Mouse (Mus musculus): Measurements from ENCODE around the gene Helb. TPM values are rescaled to one million over a fixed set of nuclear protein-coding genes. Genes with fewer than 3 reads are reported as not detected.
"Not testable (repeated sequence)": the region's sequence is repeated elsewhere in the genome, so short reads cannot be mapped to it uniquely, and the experiment has no call there.

Gene Helb
- polyA plus RNA-seq, 1 experiment from 2014 or later: 2.0 TPM

DNA sequence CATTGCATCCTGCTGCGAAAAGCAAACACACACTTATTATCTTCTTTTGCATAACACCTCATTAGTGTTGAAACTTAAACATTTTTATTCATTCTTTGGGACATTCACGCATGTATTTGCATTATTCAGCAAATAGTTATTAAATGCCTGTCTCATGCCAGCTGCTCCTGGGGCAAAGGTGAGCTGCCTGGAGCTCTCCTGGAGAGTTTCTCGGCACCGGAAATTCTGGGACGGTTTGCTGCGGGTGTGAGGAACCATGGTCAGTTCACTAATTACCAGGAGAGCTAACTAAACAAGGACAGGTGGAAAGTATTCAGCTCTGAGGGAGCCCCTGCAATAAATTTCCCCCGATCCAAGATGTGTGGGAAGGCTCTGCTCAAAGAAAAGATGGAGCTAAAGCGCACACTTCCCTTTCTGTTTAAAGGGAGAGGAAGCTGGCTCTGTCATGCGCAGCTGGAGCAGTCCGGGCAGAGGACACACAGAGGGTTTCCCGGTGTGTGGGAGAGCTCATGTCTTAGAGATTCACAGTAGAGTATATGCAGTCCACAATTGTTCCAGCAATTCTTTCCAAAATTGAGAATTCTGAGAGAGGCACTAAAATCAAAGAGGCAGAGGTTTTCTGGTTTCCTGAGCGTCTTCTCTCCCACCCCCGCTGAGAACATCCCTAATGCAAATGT, 16.0 kb upstream of the Helb start:
- DNase-seq (ENCODE audit: low spot score): no peak
- H3K4me2 ChIP-seq (replicated peaks): peak overlapping the region; percentile 13

DNA sequence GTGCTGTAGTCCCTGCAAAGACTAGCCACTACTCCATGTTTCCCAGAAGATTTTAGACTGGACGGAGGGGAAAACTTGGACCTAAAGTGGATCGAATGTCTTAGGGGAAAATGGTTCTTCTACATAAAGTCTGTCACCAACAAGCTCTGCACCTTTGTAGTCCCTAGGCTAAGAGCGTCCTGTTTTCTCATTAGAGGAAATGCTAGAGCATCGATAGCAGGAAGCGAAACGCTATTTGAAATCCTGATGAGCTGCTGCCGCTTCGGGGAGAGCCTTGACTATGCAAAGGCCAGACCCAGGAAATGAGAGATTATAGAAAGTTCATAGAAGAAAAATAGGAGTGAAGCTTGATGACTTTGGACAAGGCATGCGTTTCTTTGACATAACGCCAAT, 12.7 kb upstream of the Helb start:
- Histone ChIP-seq H3K4me2 (replicated peaks) (no peak overlapping the region), H3K27ac (no peak overlapping the region)
- DNase-seq (ENCODE audit: low spot score): no peak

More for the DNA sequence above, 16.0 kb upstream of the Helb start:
- Histone ChIP-seq H3K27ac (no peak overlapping the region), H3K9ac (no peak overlapping the region), H3K36me3 (replicated peaks; ENCODE audit: control insufficient read depth, insufficient read depth) (no peaks in the 10 kb centered on the region), H3K27me3 (ENCODE audit: control insufficient read depth, insufficient read depth, low read length) (no peaks in the 10 kb centered on the region), H3K4me1 (replicated peaks; ENCODE audit: control insufficient read depth, insufficient read depth, low read length) (peaks cover 3% of the 10 kb centered on the region; the same call in 1 of the 2 replicates), H3K4me3 (replicated peaks; ENCODE audit: low read length) (no peak overlapping the region), H3K9me3 (ENCODE audit: control insufficient read depth, low read length) (no peaks in the 10 kb centered on the region)
- no peak for ATAC-seq (ENCODE audit: low FRiP score)
- 42% methylated on average over 13 of the region's 13 CpGs for WGBS

DNA sequence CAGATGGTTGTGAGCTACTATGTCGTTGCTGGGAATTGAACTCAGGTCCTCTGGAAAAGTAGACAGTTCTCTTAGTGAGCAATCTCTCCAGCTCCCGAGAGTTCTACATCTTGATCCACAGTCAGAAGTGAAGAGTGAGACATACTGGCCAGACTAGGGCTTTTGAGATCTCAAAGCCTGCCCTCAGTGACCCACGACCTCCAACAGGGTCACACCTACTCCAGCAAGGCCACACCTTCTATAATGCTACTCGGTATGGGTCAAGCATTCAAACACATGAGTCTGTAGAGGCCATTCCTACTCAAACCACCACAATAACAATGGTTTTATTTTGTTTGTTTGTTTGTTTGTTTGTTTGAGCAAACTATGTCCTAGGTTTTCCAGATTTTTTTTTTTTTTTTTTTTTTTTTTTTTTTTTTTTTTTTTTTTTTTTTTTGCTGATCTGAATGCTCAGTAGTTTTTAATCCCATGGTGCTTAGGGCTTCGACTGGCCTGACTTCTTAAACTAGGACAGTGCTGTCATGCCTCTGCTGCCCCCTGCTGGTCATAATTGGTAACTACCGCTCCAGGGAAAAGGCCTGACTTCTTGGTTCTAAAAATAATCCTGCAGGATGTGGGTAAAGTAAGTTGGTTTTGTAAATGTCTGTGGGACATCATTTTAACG, 12.1 kb upstream of the Helb start:
- Histone ChIP-seq H3K9ac (no peak overlapping the region), H3K9me3 (ENCODE audit: control insufficient read depth, low read length) (no peaks in the 10 kb centered on the region), H3K4me1 (replicated peaks; ENCODE audit: control insufficient read depth, insufficient read depth, low read length) (no peaks in the 10 kb centered on the region; the same call in 1 of the 2 replicates), H3K36me3 (replicated peaks; ENCODE audit: control insufficient read depth, insufficient read depth) (no peaks in the 10 kb centered on the region), H3K27ac (no peak overlapping the region), H3K4me2 (replicated peaks) (no peak overlapping the region), H3K27me3 (ENCODE audit: control insufficient read depth, insufficient read depth, low read length) (no peaks in the 10 kb centered on the region), H3K4me3 (replicated peaks; ENCODE audit: low read length) (no peak overlapping the region)
- WGBS: 57% methylated on average over 7 of the region's 7 CpGs
- ATAC-seq (ENCODE audit: low FRiP score): no peak
- peak; percentile 88 for DNase-seq (ENCODE audit: low spot score)

More for the DNA sequence above, 12.7 kb upstream of the Helb start:
- H3K4me1 ChIP-seq (replicated peaks; ENCODE audit: control insufficient read depth, insufficient read depth, low read length): no peaks in the 10 kb centered on the region; the same call in 1 of the 2 replicates
- H3K36me3 ChIP-seq (replicated peaks; ENCODE audit: control insufficient read depth, insufficient read depth): no peaks in the 10 kb centered on the region
- no peak for ATAC-seq (ENCODE audit: low FRiP score)
- no peaks in the 10 kb centered on the region for H3K9me3 ChIP-seq (ENCODE audit: control insufficient read depth, low read length)
- no peak overlapping the region for H3K4me3 ChIP-seq (replicated peaks; ENCODE audit: low read length)
- no peaks in the 10 kb centered on the region for H3K27me3 ChIP-seq (ENCODE audit: control insufficient read depth, insufficient read depth, low read length)
- WGBS: 78% methylated on average over 10 of the region's 10 CpGs
- no peak overlapping the region for H3K9ac ChIP-seq

DNA sequence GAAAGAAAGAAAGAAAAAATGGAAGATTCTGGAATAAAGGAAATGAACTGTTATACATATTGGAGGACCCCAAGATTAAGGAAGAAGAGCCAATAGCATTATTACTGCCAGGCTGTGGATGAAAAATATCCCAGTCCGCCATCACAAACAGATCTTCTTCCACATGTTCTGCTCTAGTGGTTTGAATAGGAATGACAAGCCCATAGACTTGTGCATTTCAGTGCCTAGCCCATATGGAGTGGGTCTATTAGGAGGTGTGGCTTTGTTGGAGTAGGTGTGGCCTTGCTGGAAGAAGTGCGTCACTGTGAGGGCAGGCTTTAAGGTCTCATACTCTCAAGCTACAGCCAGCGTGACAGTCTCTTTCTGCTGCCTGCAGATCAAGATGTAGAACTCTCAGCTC, 10.9 kb upstream of the Helb start:
- Histone ChIP-seq H3K4me1 (replicated peaks; ENCODE audit: control insufficient read depth, insufficient read depth, low read length) (no peaks in the 10 kb centered on the region; the same call in 1 of the 2 replicates), H3K36me3 (replicated peaks; ENCODE audit: control insufficient read depth, insufficient read depth) (no peaks in the 10 kb centered on the region), H3K9me3 (ENCODE audit: control insufficient read depth, low read length) (no peaks in the 10 kb centered on the region), H3K4me3 (replicated peaks; ENCODE audit: low read length) (no peak overlapping the region), H3K27ac (no peak overlapping the region), H3K9ac (no peak overlapping the region), H3K4me2 (replicated peaks) (no peak overlapping the region), H3K27me3 (ENCODE audit: control insufficient read depth, insufficient read depth, low read length) (no peaks in the 10 kb centered on the region)
- WGBS: 93% methylated on average over 3 of the region's 3 CpGs
- DNase-seq (ENCODE audit: low spot score) (no peak), ATAC-seq (ENCODE audit: low FRiP score) (no peak)

DNA sequence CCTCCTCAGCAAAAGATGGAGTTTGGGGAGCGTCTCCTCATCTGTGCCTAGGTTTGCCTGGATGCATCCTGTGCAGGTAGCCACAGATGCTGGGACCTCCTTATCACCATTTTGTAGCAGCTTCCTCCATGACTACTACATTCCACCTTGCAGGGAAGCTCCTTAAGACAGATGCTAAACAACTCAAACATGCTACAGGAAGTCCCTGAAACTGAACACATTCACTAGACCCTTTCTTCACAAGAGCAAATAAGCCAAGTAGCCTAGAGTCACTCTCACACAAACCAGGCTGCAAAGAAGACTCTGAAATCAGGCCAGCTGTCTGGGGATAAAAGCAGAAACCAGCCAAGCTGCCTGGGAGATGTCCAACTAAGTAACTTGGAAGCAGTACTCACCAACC, 2.5 kb upstream of the Helb start:
- no peak overlapping the region for H3K4me3 ChIP-seq (replicated peaks; ENCODE audit: low read length)
- H3K27ac ChIP-seq: no peak overlapping the region
- DNase-seq (ENCODE audit: low spot score): no peak
- WGBS: 92% methylated on average over 1 of the region's 1 CpGs
- no peaks in the 10 kb centered on the region for H3K36me3 ChIP-seq (replicated peaks; ENCODE audit: control insufficient read depth, insufficient read depth)
- no peaks in the 10 kb centered on the region for H3K9me3 ChIP-seq (ENCODE audit: control insufficient read depth, low read length)
- H3K4me1 ChIP-seq (replicated peaks; ENCODE audit: control insufficient read depth, insufficient read depth, low read length): no peaks in the 10 kb centered on the region
- ATAC-seq (ENCODE audit: low FRiP score): no peak
- no peaks in the 10 kb centered on the region for H3K27me3 ChIP-seq (ENCODE audit: control insufficient read depth, insufficient read depth, low read length)
- H3K4me2 ChIP-seq (replicated peaks): no peak overlapping the region
- no peak overlapping the region for H3K9ac ChIP-seq

DNA sequence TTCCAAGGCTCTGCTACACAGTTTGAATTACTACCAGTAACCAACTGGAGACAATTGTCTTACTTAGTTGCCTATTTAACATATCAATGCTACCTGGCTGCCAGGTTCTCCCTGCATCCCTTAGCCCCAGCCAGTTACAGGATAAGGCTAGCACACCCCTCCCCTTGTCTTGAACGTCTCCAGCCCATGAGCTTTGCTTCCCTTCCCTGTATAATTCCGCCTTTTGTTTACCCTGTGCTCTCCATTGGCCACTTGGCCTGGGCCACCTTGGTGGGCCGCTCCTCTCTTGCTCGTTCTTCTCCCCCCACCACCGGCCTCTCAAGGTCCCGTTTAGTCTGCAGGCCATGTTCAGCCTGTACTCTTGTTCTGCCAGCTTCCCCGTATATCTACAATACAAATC, 1.7 kb upstream of the Helb start:
- H3K27me3 ChIP-seq (ENCODE audit: control insufficient read depth, insufficient read depth, low read length): no peaks in the 10 kb centered on the region
- 47% methylated on average over 7 of the region's 7 CpGs for WGBS
- no peak overlapping the region for H3K4me3 ChIP-seq (replicated peaks; ENCODE audit: low read length)
- no peaks in the 10 kb centered on the region for H3K4me1 ChIP-seq (replicated peaks; ENCODE audit: control insufficient read depth, insufficient read depth, low read length)
- no peak for DNase-seq (ENCODE audit: low spot score)
- no peak overlapping the region for H3K27ac ChIP-seq
- H3K9me3 ChIP-seq (ENCODE audit: control insufficient read depth, low read length): no peaks in the 10 kb centered on the region
- no peaks in the 10 kb centered on the region for H3K36me3 ChIP-seq (replicated peaks; ENCODE audit: control insufficient read depth, insufficient read depth)
- no peak for ATAC-seq (ENCODE audit: low FRiP score)
- H3K9ac ChIP-seq: no peak overlapping the region
- H3K4me2 ChIP-seq (replicated peaks): no peak overlapping the region

DNA sequence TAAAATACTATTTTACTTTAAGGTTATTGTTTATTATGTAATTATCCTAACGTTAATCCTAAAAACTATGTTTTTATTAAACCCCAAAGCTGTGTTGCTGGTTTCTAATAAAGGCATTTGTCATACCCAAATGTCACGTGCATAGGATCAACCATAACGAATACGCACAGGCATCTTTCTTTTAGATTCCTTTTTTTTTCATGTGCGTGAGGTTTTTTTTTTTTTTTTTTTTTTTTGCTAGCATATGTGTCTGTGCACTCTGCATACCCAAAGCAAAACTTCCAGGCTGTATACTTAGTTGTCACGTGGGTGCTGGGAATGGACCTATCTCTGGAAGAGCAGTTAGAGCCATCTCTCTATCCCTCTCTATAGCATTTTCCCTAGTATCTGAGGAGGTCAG, 1.2 kb upstream of the Helb start:
- H3K9ac ChIP-seq: no peak overlapping the region
- no peak overlapping the region for H3K4me3 ChIP-seq (replicated peaks; ENCODE audit: low read length)
- H3K4me2 ChIP-seq (replicated peaks): no peak overlapping the region
- DNase-seq (ENCODE audit: low spot score) (no peak), ATAC-seq (ENCODE audit: low FRiP score) (no peak)
- no peak overlapping the region for H3K27ac ChIP-seq
- 79% methylated on average over 6 of the region's 6 CpGs for WGBS
- no peaks in the 10 kb centered on the region for H3K36me3 ChIP-seq (replicated peaks; ENCODE audit: control insufficient read depth, insufficient read depth)
- H3K4me1 ChIP-seq (replicated peaks; ENCODE audit: control insufficient read depth, insufficient read depth, low read length): no peaks in the 10 kb centered on the region
- no peaks in the 10 kb centered on the region for H3K27me3 ChIP-seq (ENCODE audit: control insufficient read depth, insufficient read depth, low read length)
- H3K9me3 ChIP-seq (ENCODE audit: control insufficient read depth, low read length): no peaks in the 10 kb centered on the region

DNA sequence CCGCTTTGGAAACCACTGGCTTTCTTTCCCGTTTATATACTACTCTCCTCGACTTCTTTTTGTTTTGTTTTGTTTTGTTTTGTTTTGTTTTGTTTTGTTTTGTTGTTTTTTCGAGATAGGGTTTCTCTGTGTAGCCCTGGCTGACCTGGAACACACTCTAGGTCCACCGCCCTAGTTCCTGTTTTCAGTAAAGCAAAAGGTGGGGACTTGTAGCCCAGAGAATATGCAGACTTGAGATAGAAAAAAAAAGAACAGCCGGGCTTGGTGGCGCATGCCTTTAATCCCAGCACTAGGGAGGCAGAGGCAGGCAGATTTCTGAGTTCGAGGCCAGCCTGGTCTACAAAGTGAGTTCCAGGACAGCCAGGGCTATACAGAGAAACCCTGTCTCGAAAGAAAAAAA, 695 bp upstream of the Helb start:
- peak overlapping the region; percentile 50; the same call in 1 of the 2 replicates for H3K4me3 ChIP-seq (replicated peaks; ENCODE audit: low read length)
- not testable (repeated sequence) for H3K27me3 ChIP-seq (ENCODE audit: control insufficient read depth, insufficient read depth, low read length); H3K4me1 ChIP-seq (replicated peaks; ENCODE audit: control insufficient read depth, insufficient read depth, low read length); ATAC-seq (ENCODE audit: low FRiP score); H3K9ac ChIP-seq; DNase-seq (ENCODE audit: low spot score); H3K27ac ChIP-seq; H3K9me3 ChIP-seq (ENCODE audit: control insufficient read depth, low read length); H3K36me3 ChIP-seq (replicated peaks; ENCODE audit: control insufficient read depth, insufficient read depth)
- H3K4me2 ChIP-seq (replicated peaks): peak overlapping the region; percentile 70
- WGBS: 66% methylated on average over 9 of the region's 9 CpGs

DNA sequence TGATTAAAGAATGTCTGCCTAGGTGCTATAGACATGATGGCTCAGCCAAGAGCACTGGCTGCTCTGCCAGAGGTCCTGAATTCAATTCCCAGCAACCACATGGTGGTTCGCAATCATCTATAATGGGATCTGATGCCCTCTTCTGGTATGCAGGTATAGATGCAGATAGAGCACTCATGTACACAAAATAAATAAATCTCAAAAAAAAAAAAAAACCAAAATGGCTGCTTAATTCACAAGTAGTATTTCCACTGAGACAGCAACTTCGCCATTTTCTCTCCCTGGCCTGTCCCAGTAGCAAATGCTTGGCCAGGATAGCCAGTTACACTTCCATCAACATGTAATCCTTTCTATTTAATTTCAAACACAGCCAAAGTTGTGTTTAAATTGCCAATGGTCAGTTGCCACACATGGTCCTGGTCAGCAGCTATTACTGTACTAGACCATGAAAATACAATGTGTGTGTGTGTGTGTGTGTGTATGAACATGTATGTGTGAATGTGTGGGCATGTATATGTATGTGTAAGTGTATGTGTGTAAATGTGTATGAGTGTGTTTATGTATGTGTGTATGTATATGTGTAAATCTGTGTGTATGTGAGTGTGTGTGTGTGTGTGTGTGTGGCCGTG, 982 bp downstream of the Helb start:
- ATAC-seq (ENCODE audit: low FRiP score) (no peak), DNase-seq (ENCODE audit: low spot score) (no peak)
- Histone ChIP-seq H3K27ac (no peak overlapping the region), H3K9ac (no peak overlapping the region), H3K27me3 (ENCODE audit: control insufficient read depth, insufficient read depth, low read length) (no peaks in the 10 kb centered on the region), H3K4me3 (replicated peaks; ENCODE audit: low read length) (peak overlapping the region; percentile 50), H3K36me3 (replicated peaks; ENCODE audit: control insufficient read depth, insufficient read depth) (no peaks in the 10 kb centered on the region), H3K4me2 (replicated peaks) (peak overlapping the region; percentile 70), H3K9me3 (ENCODE audit: control insufficient read depth, low read length) (no peaks in the 10 kb centered on the region), H3K4me1 (replicated peaks; ENCODE audit: control insufficient read depth, insufficient read depth, low read length) (no peaks in the 10 kb centered on the region)
- WGBS: 75% methylated on average over 3 of the region's 3 CpGs
